Mouse (Mus musculus) myocyte (in vitro differentiated cells): ENCODE results near the gene 2310022A10Rik.

Experiments used
- E2F4 ChIP-seq: IDR thresholded peaks from one replicate; pipeline ENCODE4 v1.6.1; 2011; ENCODE audit warnings: mild to moderate bottlenecking, control low read depth, moderate library complexity; ENCODE audit not compliant: insufficient read depth
- MYOD1 ChIP-seq, 3 experiments: IDR thresholded peaks; one replicate each; pipeline ENCODE4 v1.6.1; 2011; ENCODE audit warnings: control low read depth in 2 of 3, low read depth in 2 of 3, mild to moderate bottlenecking in 2 of 3, moderate library complexity in 1 of 3; ENCODE audit not compliant: insufficient read length in 2 of 3, control insufficient read depth in 1 of 3
- POLR2A ChIP-seq: IDR thresholded peaks from one replicate; pipeline ENCODE4 v1.6.1; 2011; ENCODE audit warnings: low read depth, mild to moderate bottlenecking, control low read depth, moderate library complexity; ENCODE audit not compliant: insufficient read length
- TCF12 ChIP-seq: IDR thresholded peaks from one replicate; pipeline ENCODE4 v1.6.1; 2011; ENCODE audit warnings: mild to moderate bottlenecking, control low read depth; ENCODE audit not compliant: poor library complexity, insufficient read depth, severe bottlenecking
- USF1 ChIP-seq: IDR thresholded peaks from one replicate; pipeline ENCODE4 v1.6.1; 2011; ENCODE audit warnings: low read depth, mild to moderate bottlenecking, control low read depth, moderate library complexity

- TF ChIP-seq POLR2A (no peak), TCF12 (no peak), E2F4 (no peak), USF1 (no peak), MYOD1 (IDR thresholded peaks at IDR 0.05; ENCODE audit: control insufficient read depth in 1 of 3, insufficient read length in 2 of 3, low read depth in 2 of 3) (no peak)
These were observed 44.4 kb upstream of the 2310022A10Rik start for GRCm38 (mm10) chr7:27508648-27509005.
